Mouse (Mus musculus) G1E (cell line): ENCODE results near the gene A830005F24Rik.

Experiments used
- CTCF ChIP-seq: IDR thresholded peaks from 2 replicates; pipeline ENCODE4 v1.5.1; 2012; ENCODE audit warnings: low read depth, low read length, inconsistent platforms, mixed read lengths
- GATA2 ChIP-seq: IDR thresholded peaks from 2 replicates; pipeline ENCODE4 v1.6.1; 2012; ENCODE audit warnings: low read depth, low read length, inconsistent platforms, borderline replicate concordance

GRCm38 (mm10) chr13:48553511-48553910 lies 40.1 kb downstream of the A830005F24Rik start:
- TF ChIP-seq CTCF (no peak), GATA2 (no peak)
